Mouse (Mus musculus): ENCODE data around the gene Gm266. TPM values are rescaled to one million over a fixed set of nuclear protein-coding genes. Genes with fewer than 3 reads are reported as not detected.

Gene Gm266
- total and polyA plus RNA-seq, 2 experiments from 2014 or later = 1.3 to 4.0 TPM

GRCm38 (mm10) chr12:111503063-111503567 lies 17.5 kb upstream of the Gm266 start:
- Histone ChIP-seq H3K27me3 (ENCODE audit: control insufficient read depth, insufficient read depth, low read length) (no peaks in the 10 kb centered on the region), H3K9ac (replicated peaks; ENCODE audit: low read depth, low read length) (no peak overlapping the region), H3K36me3 (replicated peaks; ENCODE audit: control insufficient read depth, insufficient read depth, low read length) (no peaks in the 10 kb centered on the region), H3K4me3 (ENCODE audit: low read depth, low read length) (no peak overlapping the region), H3K4me2 (ENCODE audit: low read depth, low read length) (no peak overlapping the region), H3K4me1 (ENCODE audit: control insufficient read depth, insufficient read depth) (no peaks in the 10 kb centered on the region), H3K27ac (ENCODE audit: low read depth) (no peak overlapping the region), H3K9me3 (replicated peaks; ENCODE audit: control insufficient read depth, low read length) (no peaks in the 10 kb centered on the region)
- no peak for ATAC-seq (ENCODE audit: insufficient read depth, low read depth)
- TF ChIP-seq CTCF (IDR thresholded peaks at IDR 0.05; ENCODE audit: low read depth) (no peak), EP300 (IDR thresholded peaks at IDR 0.05; ENCODE audit: low read depth) (no peak)
- no peak for DNase-seq (ENCODE audit: low spot score)
- WGBS = 64% methylated on average over 12 of the region's 12 CpGs

GRCm38 (mm10) chr12:111500725-111501124 lies 15.1 kb upstream of the Gm266 start:
- no peaks in the 10 kb centered on the region for H3K27me3 ChIP-seq (ENCODE audit: control insufficient read depth, insufficient read depth, low read length)
- ATAC-seq (ENCODE audit: insufficient read depth, low read depth) (no peak), DNase-seq (ENCODE audit: low spot score) (no peak)
- 33% methylated on average over 5 of the region's 5 CpGs for WGBS
- H3K4me2 ChIP-seq (ENCODE audit: low read depth, low read length) = no peak overlapping the region
- no peaks in the 10 kb centered on the region for H3K4me1 ChIP-seq (ENCODE audit: control insufficient read depth, insufficient read depth)
- no peak for TF ChIP-seq CTCF (IDR thresholded peaks at IDR 0.05; ENCODE audit: low read depth)
- no peak for TF ChIP-seq EP300 (IDR thresholded peaks at IDR 0.05; ENCODE audit: low read depth)
- H3K4me3 ChIP-seq (ENCODE audit: low read depth, low read length) = no peak overlapping the region
- no peak overlapping the region for H3K9ac ChIP-seq (replicated peaks; ENCODE audit: low read depth, low read length)
- H3K27ac ChIP-seq (ENCODE audit: low read depth) = no peak overlapping the region
- H3K36me3 ChIP-seq (replicated peaks; ENCODE audit: control insufficient read depth, insufficient read depth, low read length) = no peaks in the 10 kb centered on the region
- no peaks in the 10 kb centered on the region for H3K9me3 ChIP-seq (replicated peaks; ENCODE audit: control insufficient read depth, low read length)

GRCm38 (mm10) chr12:111499617-111500016 lies 14.0 kb upstream of the Gm266 start:
- H3K36me3 ChIP-seq (replicated peaks; ENCODE audit: control insufficient read depth, insufficient read depth, low read length) = no peaks in the 10 kb centered on the region
- H3K27me3 ChIP-seq (ENCODE audit: control insufficient read depth, insufficient read depth, low read length) = no peaks in the 10 kb centered on the region
- H3K4me1 ChIP-seq (ENCODE audit: control insufficient read depth, insufficient read depth) = no peaks in the 10 kb centered on the region
- H3K9ac ChIP-seq (replicated peaks; ENCODE audit: low read depth, low read length) = no peak overlapping the region
- TF ChIP-seq EP300 (IDR thresholded peaks at IDR 0.05; ENCODE audit: low read depth) = no peak
- no peak for TF ChIP-seq CTCF (IDR thresholded peaks at IDR 0.05; ENCODE audit: low read depth)
- no peak overlapping the region for H3K4me3 ChIP-seq (ENCODE audit: low read depth, low read length)
- 66% methylated on average over 5 of the region's 5 CpGs for WGBS
- H3K27ac ChIP-seq (ENCODE audit: low read depth) = no peak overlapping the region
- no peaks in the 10 kb centered on the region for H3K9me3 ChIP-seq (replicated peaks; ENCODE audit: control insufficient read depth, low read length)
- no peak overlapping the region for H3K4me2 ChIP-seq (ENCODE audit: low read depth, low read length)
- no peak for DNase-seq (ENCODE audit: low spot score)
- ATAC-seq (ENCODE audit: insufficient read depth, low read depth) = no peak

GRCm38 (mm10) chr12:111497076-111497475 lies 11.5 kb upstream of the Gm266 start:
- Histone ChIP-seq H3K27ac (ENCODE audit: low read depth) (no peak overlapping the region), H3K9ac (replicated peaks; ENCODE audit: low read depth, low read length) (no peak overlapping the region), H3K27me3 (ENCODE audit: control insufficient read depth, insufficient read depth, low read length) (no peaks in the 10 kb centered on the region), H3K4me3 (ENCODE audit: low read depth, low read length) (no peak overlapping the region), H3K4me1 (ENCODE audit: control insufficient read depth, insufficient read depth) (no peaks in the 10 kb centered on the region), H3K9me3 (replicated peaks; ENCODE audit: control insufficient read depth, low read length) (no peaks in the 10 kb centered on the region), H3K36me3 (replicated peaks; ENCODE audit: control insufficient read depth, insufficient read depth, low read length) (no peaks in the 10 kb centered on the region), H3K4me2 (ENCODE audit: low read depth, low read length) (no peak overlapping the region)
- TF ChIP-seq EP300 (IDR thresholded peaks at IDR 0.05; ENCODE audit: low read depth) (no peak), CTCF (IDR thresholded peaks at IDR 0.05; ENCODE audit: low read depth) (peak; percentile 22)
- DNase-seq (ENCODE audit: low spot score) = no peak
- ATAC-seq (ENCODE audit: insufficient read depth, low read depth) = no peak
- WGBS = 47% methylated on average over 2 of the region's 2 CpGs

- no peak for ATAC-seq (ENCODE audit: insufficient read depth, low read depth)
- no peak overlapping the region for H3K4me2 ChIP-seq (ENCODE audit: low read depth, low read length)
- no peaks in the 10 kb centered on the region for H3K4me1 ChIP-seq (ENCODE audit: control insufficient read depth, insufficient read depth)
- no peak for TF ChIP-seq CTCF (IDR thresholded peaks at IDR 0.05; ENCODE audit: low read depth)
- TF ChIP-seq EP300 (IDR thresholded peaks at IDR 0.05; ENCODE audit: low read depth) = no peak
- no peaks in the 10 kb centered on the region for H3K27me3 ChIP-seq (ENCODE audit: control insufficient read depth, insufficient read depth, low read length)
- no peak overlapping the region for H3K4me3 ChIP-seq (ENCODE audit: low read depth, low read length)
- no peak overlapping the region for H3K9ac ChIP-seq (replicated peaks; ENCODE audit: low read depth, low read length)
- WGBS = 49% methylated on average over 4 of the region's 4 CpGs
- DNase-seq (ENCODE audit: low spot score) = no peak
- H3K36me3 ChIP-seq (replicated peaks; ENCODE audit: control insufficient read depth, insufficient read depth, low read length) = no peaks in the 10 kb centered on the region
- no peak overlapping the region for H3K27ac ChIP-seq (ENCODE audit: low read depth)
- H3K9me3 ChIP-seq (replicated peaks; ENCODE audit: control insufficient read depth, low read length) = no peaks in the 10 kb centered on the region
Measured at GRCm38 (mm10) chr12:111494931-111495330, 9.3 kb upstream of the Gm266 start.

GRCm38 (mm10) chr12:111489261-111489865 lies 3.7 kb upstream of the Gm266 start:
- Histone ChIP-seq H3K36me3 (replicated peaks; ENCODE audit: control insufficient read depth, insufficient read depth, low read length) (no peaks in the 10 kb centered on the region), H3K9me3 (replicated peaks; ENCODE audit: control insufficient read depth, low read length) (no peaks in the 10 kb centered on the region), H3K4me2 (ENCODE audit: low read depth, low read length) (no peak overlapping the region), H3K9ac (replicated peaks; ENCODE audit: low read depth, low read length) (no peak overlapping the region), H3K27me3 (ENCODE audit: control insufficient read depth, insufficient read depth, low read length) (peaks cover 54% of the 10 kb centered on the region), H3K4me1 (ENCODE audit: control insufficient read depth, insufficient read depth) (peaks cover 14% of the 10 kb centered on the region), H3K4me3 (ENCODE audit: low read depth, low read length) (no peak overlapping the region), H3K27ac (ENCODE audit: low read depth) (no peak overlapping the region)
- WGBS = 77% methylated on average over 11 of the region's 11 CpGs
- no peak for ATAC-seq (ENCODE audit: insufficient read depth, low read depth)
- TF ChIP-seq CTCF (IDR thresholded peaks at IDR 0.05; ENCODE audit: low read depth) = no peak
- TF ChIP-seq EP300 (IDR thresholded peaks at IDR 0.05; ENCODE audit: low read depth) = no peak
- DNase-seq (ENCODE audit: low spot score) = no peak

Measured in heart, postnatal 0 days (tissue).